Mouse (Mus musculus) embryonic facial prominence, embryonic 11.5 days (tissue): ENCODE measurements around the gene Edn3. TPM values are rescaled to one million over a fixed set of nuclear protein-coding genes. Genes with fewer than 3 reads are reported as not detected.

Source experiments
- ATAC-seq: fragments of 200-750 bp; cut with Nextera tagmentation; replicated peaks from 2 replicates; pipeline ENCODE4 v1.8.0; 2017; ENCODE audit warnings: low read depth; ENCODE audit not compliant: insufficient number of reproducible peaks, low FRiP score, low TSS enrichment
- DNase-seq: peaks from one replicate; pipeline ENCODE4 v3.0.0-alpha.2; 2015; ENCODE audit warnings: low spot score
- H3K27ac ChIP-seq: fragments of 300-500 bp; sonication (generic); replicated peaks from 2 replicates; pipeline ENCODE4 v1.5.1; 2014; ENCODE audit warnings: mild to moderate bottlenecking, low read depth, low read length, control low read depth
- H3K27me3 ChIP-seq: fragments of 300-500 bp; sonication (generic); 2 replicates; pipeline ENCODE4 v1.6.1; 2014; ENCODE audit warnings: mild to moderate bottlenecking, low read length, moderate library complexity, mixed read lengths; ENCODE audit not compliant: control insufficient read depth, insufficient read depth
- H3K36me3 ChIP-seq: fragments of 300-500 bp; sonication (generic); replicated peaks from 2 replicates; pipeline ENCODE4 v1.6.1; 2014; ENCODE audit warnings: low read depth, mild to moderate bottlenecking, low read length, moderate library complexity, mixed read lengths; ENCODE audit not compliant: control insufficient read depth, insufficient read depth
- H3K4me1 ChIP-seq: fragments of 300-500 bp; sonication (generic); 2 replicates; pipeline ENCODE4 v1.6.1; 2014; ENCODE audit warnings: low read length, mixed read lengths; ENCODE audit not compliant: control insufficient read depth, insufficient read depth
- H3K4me2 ChIP-seq: fragments of 300-500 bp; sonication (generic); 2 replicates; pipeline ENCODE4 v1.6.1; 2014; ENCODE audit warnings: low read depth, mild to moderate bottlenecking, control low read depth, low read length, moderate library complexity
- H3K4me3 ChIP-seq: fragments of 300-500 bp; sonication (generic); 2 replicates; pipeline ENCODE4 v1.5.1; 2014; ENCODE audit warnings: low read depth, low read length, control low read depth
- H3K9ac ChIP-seq: fragments of 300-500 bp; sonication (generic); replicated peaks from 2 replicates; pipeline ENCODE4 v1.6.1; 2014; ENCODE audit warnings: mild to moderate bottlenecking, control low read depth, low read length
- H3K9me3 ChIP-seq: fragments of 300-500 bp; sonication (generic); replicated peaks from 2 replicates; pipeline ENCODE4 v1.6.1; 2016; ENCODE audit warnings: mild to moderate bottlenecking, low read length, inconsistent platforms, mixed read lengths; ENCODE audit not compliant: control insufficient read depth
- WGBS: fragments of 180-500 bp; shearing (Covaris S2); extraction: QIAGEN DNeasy Blood & Tissue Kit; methylation state at CpG from one replicate; pipeline ENCODE4 v1.1.7; 2014; 5-methylcytosine and 5-hydroxymethylcytosine counted together
- polyA plus RNA-seq: library from polyadenylated mRNA; unstranded; fragments of >200 nt; fragmentation: Nextera tagmentation; extraction: Ambion mirVana; gene quantifications from 2 replicates; pipeline ENCODE4 v1.2.1, GENCODE M21; 2014

Edn3 gene
- polyA plus RNA-seq, 1 experiment from 2014 or later: 18.6 TPM

DNA sequence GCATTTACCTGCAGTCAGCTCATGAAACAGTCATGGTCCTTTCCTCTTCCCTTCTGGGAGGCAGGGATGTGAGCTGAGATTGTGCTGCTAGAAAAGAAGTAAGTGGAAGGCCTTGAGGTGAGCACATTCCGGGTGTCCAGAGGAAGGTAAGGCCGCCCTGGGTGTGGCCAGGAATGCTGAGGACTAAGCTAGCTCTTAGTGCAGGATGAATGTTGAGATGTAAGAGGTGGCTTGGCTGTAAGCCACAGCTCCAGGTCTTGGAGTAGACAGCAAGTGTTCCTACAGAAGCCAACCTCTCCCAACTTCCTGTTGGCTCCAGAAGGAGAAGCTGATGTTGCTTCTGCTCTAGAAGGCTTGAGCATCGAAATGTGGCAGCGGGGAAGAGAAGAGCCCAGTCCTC, 67.4 kb downstream of the Edn3 start:
- no peak for ATAC-seq
- Histone ChIP-seq H3K4me1 (no peaks in the 10 kb centered on the region), H3K9me3 (no peaks in the 10 kb centered on the region), H3K27me3 (no peaks in the 10 kb centered on the region), H3K36me3 (no peaks in the 10 kb centered on the region), H3K4me3 (no peak overlapping the region), H3K27ac (no peak overlapping the region), H3K9ac (no peak overlapping the region), H3K4me2 (no peak overlapping the region)
- no peak for DNase-seq
- 93% methylated on average over 4 of the region's 4 CpGs for whole genome bisulfite sequencing

DNA sequence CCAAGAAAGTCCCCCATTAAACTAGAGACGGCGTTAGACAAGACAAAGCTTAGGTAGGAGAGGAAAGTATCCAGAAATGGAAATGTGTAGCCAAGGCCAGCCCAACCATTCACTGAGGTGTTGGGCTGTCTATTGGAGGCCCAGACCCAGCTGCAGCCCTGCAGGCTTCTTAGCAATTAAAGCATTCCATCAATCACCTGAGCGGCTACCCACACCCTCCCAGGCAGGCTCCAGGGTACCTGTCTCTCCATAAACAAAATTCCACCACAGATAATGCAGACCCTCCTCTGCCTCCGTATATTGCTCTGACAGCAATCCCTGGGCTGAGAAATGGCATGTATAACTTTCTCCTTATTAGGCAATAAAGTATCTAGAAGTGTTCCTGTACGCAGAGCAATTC, 73.2 kb downstream of the Edn3 start:
- no peak overlapping the region for H3K27ac ChIP-seq
- H3K27me3 ChIP-seq: no peaks in the 10 kb centered on the region
- no peaks in the 10 kb centered on the region for H3K9me3 ChIP-seq
- DNase-seq (no peak), ATAC-seq (no peak)
- WGBS: 81% methylated on average over 5 of the region's 5 CpGs
- H3K36me3 ChIP-seq: no peaks in the 10 kb centered on the region
- H3K4me2 ChIP-seq: no peak overlapping the region
- no peak overlapping the region for H3K4me3 ChIP-seq
- no peak overlapping the region for H3K9ac ChIP-seq
- no peaks in the 10 kb centered on the region for H3K4me1 ChIP-seq

Other genes starting within 250 kb of the Edn3 start
- gene Zfp831, start 117.1 kb upstream of the Edn3 start, polyA plus RNA-seq: 0.08 TPM in 1 of 2 replicates, not detected in the other
- not detected in 2 replicates for gene Gm14444, start 249.6 kb downstream of the Edn3 start, polyA plus RNA-seq